Mouse (Mus musculus) layer of hippocampus, postnatal 10 days (tissue): ENCODE data around the gene Poln. TPM values are rescaled to one million over a fixed set of nuclear protein-coding genes. Genes with fewer than 3 reads are reported as not detected.
A peak's percentile ranks its signal among the peaks of the same experiment; 100 is the strongest.

ENCODE experiments used
- DNase-seq, 2 experiments: peaks; one replicate each; pipeline ENCODE4 v3.0.0; 2021; ENCODE audit warnings: low spot score in 2 of 2
- total RNA-seq, 2 experiments: library from RNA; stranded (reverse); gene quantifications; 2 replicates each; pipeline ENCODE4 v1.2.3; 2021

The Poln gene
- total RNA-seq, 2 experiments from 2014 or later: 0.58 to 2.0 TPM

DNA sequence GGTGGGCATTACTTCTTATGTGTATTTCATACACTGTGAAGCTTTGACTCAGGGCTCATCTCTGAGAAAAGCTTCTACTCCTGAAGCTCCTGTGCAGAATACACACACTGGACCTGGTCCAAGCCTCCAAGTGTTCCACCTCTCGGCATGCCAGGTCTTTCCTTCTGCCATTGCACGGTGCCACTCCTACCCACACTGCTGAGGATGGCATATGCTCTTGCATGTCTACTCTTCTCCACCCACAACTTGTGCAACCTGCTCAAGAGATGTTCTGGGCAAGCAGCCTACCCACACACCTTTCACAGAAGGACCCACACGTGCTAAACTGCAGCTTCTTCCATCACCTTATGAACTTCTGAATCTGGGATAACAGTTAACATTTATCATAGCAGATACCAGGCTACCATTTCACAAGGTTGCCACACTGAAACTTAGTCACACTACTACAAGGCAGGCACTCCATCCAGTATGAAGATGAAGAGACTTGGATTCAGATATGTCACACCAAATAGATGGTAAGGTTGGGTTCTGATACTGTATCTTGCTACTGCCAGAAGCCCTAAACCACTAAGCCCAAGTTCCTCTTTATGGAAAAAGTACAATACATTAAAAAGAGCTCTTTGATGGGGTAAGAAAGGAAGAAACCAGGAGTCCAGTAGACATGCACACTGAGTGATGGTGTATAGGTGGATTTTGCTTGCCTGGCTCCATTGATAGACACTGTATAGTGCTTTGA is 50.0 kb downstream of the Poln start:
- no peak for DNase-seq

DNA sequence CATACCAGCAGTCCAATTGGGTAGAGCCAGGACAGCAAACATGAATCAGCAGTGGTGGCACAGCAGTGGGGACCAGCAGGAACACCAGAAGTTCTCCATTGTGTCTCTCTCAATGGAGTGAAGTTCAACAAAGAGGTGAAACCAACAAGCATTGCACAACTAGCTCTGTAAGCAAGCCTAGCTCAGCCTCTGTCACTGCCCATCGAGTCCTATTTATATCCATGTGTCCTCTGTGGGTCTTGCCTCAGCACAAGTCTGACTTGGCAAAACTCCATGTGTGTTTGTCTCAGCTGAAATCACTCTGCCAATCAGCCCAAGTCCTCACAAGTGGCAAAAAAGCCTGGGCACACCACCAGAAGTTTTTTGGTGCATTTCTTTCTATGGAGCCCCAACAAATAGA is 63.6 kb downstream of the Poln start:
- DNase-seq: no peak

DNA sequence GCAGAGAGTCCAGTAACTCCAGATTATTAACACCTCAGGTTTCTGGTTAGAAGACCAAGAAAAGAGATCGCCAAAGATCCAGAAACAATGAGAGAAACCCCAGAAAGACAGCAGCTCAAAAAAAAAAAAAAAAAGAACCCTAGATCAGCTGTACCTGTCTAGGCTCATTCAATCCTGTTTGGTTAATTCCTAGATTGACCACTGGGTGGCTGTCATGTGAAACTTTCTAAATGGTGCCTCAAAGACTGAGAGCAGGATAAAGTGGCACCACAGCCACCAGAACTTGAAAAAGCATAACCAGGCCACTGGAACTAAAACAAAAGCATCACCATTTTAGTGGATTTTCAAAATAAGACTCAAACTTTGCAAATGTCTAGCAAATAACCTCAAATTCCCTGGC is 71.9 kb downstream of the Poln start:
- DNase-seq: peak; percentile 45 to 75

DNA sequence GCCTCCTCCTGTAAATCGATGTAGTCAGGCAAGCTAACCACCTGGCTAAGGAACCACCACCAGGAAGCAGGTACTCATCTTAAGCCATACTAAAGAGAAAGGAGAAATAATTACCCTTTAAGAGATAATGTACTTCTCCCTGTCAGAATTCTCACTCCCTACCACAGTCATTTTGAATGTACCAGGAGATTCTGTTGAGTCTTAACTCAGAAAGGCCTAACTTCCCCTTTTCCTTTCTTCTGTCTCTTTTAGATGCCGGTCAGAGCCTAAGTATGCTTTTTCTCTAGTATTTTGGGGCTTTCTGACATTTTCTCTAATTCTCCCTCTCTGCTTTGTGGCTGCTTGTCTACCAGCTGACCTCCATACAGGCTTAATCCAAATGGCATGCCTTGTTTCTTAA is 76.2 kb downstream of the Poln start:
- DNase-seq: no peak

DNA sequence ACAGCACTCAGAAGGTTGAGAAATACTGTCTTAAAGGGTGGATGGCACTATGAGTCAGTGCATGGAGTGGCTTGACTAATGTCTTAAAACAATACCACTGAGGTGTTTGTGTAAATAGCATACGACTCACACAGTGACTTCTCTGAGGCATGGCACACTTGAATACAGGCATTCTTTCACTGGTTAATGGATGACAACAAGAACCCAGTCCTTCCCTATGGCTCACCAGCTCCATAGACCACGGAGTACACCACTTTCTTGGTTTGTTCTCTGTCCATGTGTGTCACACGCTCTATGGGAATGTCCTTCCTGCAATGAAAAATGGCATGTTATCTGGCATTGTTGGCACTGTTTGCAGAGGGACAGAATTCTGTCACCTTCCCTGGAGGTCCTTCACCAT is 136.7 kb downstream of the Poln start:
- DNase-seq: no peak

DNA sequence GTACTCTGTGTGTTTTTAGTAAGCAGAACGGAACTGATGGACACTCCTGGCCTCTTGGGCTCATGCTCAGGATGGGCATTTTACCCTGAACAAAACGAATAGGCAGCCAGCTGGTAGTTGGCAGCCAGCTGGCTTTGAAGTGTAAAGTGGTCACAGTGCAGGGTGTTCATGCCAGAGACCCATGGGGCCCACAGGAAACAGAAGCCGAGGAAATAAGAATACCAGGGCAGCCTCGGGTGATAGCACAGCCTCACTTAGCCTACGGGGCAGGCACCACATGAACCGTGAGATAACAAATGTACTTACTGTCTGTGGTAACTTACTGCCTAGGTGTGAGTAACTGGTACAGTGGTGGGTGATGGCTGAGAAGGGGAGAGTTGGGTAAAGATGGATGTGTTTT is 138.2 kb downstream of the Poln start:
- DNase-seq: no peak

DNA sequence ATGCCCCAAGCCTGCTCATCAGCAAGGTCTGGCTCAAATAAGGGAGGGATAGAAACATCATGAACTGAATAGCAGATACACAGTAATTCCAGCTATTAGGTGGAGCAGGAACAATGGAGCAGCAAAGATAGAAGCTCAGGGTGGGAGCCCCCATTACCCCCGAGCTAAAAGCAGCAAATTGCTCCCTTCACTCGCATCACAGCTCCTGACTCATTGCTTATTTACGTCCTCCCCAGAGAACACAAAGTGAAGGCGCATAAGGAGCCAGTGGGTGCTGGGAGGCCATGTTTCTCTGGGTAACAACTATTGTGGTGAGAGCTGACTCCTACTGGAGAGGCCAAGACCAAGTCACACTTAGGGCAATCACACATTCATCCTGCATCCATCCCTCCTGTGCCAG is 139.1 kb downstream of the Poln start:
- DNase-seq: no peak

DNA sequence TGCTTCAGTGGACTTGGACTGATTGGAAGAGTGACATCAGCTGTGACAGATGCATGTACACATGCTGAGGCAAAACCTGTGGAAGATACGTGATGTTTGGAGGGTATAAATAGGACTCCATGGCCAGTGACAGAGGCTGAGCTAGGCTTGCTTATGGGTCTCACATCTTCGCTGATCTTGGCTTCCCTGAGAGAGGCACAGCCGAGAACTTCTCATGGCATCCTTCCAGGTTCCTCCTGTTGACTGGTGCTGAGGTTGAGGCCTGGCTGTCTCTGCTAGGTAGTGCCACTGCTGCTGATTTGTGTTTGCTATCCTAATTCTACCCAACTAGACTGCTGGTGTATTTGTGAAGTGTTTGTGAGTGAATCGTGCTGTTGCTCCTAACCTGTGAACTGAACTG is 150.3 kb downstream of the Poln start:
- no peak for DNase-seq

DNA sequence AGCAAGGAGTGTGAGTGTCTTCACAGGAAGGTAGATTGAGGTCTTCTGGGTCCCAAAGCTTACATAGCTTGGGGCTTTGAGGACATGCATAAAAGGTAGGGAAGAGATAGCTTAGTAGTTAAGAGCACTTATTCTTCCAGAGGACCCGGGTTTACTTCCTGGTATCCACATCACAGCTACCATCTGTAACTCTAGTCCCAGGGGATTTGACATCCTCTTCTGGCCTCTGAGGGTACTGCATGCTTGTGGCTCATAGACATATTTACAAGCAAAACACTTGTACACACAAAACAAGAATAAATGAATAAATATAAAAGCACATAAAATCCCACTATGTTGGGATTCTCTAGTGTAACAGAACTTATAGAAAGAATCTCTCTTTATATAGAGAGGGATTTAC is 154.6 kb downstream of the Poln start:
- DNase-seq: no peak

DNA sequence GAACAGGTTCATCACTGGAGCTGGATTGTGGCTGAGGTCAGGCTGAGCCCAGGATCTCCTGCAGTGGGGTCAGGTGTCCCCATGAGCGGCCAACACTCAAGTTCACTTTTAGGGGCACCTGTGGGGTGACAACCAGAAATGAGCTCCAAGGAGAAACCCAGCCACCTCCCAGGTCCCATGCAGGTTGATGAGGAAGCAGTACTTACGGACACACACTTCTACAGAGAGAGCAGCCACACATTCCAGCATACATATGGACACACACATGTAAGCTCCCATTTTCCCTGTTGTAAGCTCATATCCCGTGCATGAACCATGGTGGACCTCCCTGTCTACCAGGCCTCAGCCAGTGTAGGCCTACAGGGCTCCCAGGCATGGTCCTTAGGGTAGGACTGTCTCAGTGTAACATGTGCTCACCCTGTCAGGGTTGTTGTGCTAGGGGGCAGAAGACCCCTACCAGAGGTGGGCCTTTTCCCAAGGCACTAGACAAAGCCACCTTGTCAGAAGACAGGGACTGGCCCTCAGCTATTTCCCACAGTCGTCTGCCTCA is 161.8 kb downstream of the Poln start:
- DNase-seq: no peak

DNA sequence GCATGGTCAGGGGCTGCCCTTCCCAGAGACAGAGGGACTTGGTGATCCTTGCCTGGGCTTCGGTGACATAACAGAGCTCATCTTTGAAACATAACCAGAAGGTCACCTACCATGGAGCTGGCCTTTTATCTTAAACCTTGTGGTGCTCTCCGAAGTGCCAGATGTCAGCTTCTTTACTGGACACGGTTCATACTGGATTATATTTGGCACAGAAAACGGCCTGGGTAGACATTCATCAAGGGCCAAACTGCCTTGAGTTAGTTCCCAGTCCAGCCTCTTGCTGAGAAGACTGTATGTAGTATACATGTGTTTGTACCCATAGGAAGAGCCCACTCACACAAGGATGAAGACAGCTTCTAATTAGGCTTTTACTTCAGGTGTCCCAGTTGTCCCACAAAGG is 162.4 kb downstream of the Poln start:
- DNase-seq: no peak

DNA sequence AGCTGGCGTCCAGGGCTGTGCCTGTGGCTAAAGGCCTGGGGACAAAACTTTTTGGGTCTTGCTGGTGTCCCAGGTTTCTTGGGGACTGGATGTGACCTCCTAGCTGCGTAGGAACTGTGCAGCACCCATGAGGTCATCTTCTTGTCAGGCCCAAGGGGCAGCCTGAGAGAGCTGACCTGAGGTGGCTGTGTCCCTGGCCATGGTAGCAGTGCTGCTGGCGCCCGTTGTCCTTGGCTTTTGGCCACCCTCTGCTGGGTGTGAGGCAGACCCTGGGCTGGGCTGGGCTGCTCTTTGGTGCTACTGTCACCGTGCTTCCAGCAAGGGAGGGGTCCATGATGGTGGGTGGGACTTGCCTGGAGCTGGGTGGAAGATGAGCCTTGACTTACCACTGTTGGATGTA is 164.6 kb downstream of the Poln start:
- no peak for DNase-seq

DNA sequence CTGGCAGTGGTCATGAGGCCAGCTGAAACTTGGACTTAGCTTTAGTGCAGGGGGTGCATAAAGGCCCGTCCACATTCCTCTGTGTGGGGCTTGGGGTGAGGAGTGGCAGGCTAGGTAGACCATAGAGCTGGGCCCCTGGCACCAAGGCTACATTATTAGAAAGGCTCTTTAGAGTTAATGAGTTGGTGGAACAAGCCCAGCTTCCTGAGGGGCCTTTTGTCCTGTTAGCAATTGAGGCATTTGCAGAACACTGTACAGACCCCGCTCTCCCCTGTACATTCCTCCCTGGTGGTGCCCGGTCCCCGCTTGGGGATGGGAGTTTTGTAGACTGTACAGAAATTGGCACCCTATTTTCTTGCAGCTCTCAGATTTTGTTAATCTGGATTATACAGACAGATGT is 166.6 kb downstream of the Poln start:
- no peak for DNase-seq

DNA sequence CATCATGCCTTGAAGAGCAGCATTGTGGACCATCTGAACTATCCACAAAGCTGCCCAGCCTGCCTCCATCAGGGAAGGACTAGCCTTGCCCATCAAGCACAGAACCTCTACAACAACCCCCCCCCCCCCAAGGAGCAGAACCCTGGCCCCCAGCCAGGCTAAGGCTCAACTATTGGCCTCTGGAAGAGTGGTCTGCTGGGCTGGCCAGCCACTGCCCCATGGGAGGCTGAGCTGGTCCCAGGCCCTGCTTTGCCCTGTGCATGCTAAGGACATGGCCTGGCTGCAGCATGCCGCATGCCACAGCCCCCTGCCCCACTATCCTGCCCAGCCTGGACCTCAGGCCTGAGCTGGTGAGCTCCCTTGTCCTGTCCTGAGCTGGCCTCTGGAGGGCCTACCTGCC is 167.8 kb downstream of the Poln start:
- no peak for DNase-seq

DNA sequence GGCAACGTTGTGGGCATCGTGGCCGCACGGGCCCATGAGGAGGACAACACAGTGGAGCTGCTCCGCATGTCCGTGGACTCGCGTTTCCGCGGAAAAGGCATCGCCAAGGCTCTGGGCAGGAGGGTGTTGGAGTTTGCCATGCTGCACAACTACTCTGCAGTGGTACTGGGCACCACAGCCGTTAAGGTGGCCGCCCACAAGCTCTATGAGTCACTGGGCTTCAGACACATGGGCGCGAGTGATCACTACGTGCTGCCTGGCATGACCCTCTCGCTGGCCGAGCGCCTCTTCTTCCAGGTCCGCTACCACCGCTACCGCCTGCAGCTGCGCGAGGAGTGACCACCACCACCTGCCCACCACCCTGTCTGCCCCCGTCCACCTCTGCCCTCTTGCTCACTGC is 168.4 kb downstream of the Poln start:
- peak in 1 of 2 experiments; percentile 3 for DNase-seq

DNA sequence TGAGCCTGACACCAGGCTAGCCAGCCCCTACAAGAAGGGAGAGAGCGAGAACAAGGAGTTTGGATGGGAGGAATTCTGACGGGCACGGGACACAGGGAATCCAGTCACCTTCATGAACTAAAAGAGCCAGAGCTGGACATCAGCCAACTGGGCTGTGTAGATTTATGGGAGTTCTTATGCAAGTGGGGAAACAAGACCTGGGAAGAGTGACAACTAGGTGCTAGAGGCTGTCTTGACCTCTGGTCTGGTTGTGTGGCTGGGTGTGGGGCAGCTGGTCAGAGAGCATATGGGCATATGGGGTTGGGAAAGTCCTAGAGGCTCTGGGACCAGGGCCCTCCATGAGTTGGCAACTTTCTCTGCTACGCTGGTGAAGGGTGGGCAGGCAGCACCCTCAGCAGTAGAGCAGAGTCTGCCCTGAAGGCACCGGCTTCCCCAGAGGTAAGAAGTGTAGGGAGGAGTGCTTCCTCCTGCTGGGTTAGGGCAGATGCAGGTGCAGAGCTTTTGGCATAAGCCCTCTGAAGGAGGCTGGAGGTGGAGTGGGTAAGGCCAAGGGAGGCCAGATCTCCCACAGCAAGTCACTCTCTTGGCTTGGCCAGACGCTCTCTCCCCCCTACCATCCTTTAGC is 169.7 kb downstream of the Poln start:
- no peak for DNase-seq

DNA sequence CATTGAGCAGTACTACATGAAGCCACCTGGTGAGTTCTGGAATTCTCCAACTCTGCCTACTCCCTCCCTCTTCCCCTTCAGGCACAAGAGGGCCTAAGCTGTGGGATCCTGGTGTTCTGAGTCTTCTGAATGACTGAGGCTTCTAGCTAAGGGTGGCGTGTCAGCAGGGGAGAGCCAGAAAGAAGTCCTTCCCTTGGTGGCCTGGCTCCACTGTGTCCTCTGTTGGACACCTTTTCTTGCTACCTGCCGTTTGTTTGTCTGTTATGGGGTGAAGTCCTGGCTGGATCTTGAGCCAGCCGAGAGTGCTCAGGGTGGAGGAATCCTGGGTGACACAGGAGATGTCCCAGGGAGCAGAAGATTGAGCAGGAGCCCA is 170.8 kb downstream of the Poln start:
- no peak for DNase-seq

DNA sequence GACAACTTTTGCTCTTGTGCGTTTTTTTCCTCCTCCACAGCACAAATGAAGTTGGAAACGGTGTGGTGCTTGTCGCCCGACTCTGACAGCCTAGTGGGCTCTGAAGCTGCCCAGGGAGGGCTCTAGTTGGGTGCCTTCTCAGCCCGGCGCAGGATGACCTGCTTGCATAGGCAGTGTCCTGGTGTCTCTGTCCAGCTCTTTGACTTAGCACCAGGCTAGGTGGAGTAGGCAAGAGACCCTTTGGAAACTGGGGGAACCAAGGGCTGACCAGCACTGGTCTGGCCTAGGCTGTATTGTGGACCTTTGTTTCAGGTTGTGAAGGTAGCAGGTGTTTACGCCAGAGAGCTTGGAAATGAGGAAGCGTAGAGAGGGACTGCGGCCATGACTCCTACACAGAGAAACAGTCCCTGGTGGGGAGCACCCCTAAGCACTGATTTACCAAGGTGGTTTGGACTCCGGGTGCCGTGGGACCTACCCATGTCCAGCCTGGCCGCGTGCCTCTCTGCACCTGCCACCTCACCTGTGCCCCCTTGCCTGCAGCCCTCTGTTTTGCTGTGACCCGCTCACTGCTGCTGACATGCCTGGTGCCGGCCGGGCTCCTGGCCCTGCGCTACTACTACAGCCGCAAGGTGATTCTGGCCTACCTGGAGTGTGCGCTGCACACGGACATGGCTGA is 171.3 kb downstream of the Poln start:
- DNase-seq: no peak

DNA sequence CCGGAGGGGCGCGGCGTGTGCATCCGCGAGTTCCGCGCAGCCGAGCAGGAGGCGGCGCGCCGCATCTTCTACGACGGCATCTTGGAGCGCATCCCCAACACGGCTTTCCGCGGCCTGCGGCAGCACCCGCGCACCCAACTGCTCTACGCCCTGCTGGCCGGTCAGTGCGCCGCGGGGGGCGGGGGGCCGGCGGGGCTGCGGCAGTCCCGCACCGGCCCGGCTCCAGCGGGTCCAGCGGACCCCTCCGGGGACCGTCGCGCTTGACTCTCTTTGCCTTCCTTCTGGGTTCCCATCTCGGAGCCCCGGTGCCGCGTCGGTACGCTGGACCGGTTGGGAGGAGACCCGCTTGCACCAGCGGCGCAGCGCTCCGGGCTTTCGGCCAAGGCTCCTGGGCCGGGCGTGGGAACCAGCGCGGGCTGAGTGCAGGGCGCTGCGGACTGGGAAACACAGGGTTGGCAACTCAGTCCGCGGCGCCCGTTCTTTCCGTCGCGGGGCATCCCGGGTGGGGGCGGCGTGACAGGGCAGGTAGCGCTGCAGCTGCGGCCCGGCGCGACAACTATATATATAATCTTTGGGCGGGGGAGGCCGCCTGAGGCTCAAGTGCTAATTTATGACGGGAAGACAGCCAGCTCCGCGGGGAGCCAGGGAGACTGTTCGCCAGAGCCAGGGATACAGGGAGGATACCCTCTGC is 172.1 kb downstream of the Poln start:
- DNase-seq: peak; percentile 74 to 84

DNA sequence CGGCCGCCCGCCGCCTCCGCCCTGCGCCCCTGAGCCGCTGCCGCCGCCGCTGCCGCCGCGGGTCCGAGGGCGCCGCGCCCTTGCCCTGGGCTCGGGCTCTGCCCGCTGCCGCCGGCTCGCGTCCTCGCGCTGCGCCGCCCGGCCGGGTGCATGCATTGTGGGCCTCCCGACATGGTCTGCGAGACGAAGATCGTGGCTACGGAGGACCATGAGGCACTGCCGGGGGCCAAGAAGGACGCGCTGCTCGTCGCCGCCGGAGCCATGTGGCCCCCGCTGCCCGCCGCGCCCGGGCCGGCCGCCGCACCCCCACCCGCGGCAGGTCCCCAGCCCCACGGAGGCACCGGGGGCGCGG is 172.6 kb downstream of the Poln start:
- DNase-seq: no peak

DNA sequence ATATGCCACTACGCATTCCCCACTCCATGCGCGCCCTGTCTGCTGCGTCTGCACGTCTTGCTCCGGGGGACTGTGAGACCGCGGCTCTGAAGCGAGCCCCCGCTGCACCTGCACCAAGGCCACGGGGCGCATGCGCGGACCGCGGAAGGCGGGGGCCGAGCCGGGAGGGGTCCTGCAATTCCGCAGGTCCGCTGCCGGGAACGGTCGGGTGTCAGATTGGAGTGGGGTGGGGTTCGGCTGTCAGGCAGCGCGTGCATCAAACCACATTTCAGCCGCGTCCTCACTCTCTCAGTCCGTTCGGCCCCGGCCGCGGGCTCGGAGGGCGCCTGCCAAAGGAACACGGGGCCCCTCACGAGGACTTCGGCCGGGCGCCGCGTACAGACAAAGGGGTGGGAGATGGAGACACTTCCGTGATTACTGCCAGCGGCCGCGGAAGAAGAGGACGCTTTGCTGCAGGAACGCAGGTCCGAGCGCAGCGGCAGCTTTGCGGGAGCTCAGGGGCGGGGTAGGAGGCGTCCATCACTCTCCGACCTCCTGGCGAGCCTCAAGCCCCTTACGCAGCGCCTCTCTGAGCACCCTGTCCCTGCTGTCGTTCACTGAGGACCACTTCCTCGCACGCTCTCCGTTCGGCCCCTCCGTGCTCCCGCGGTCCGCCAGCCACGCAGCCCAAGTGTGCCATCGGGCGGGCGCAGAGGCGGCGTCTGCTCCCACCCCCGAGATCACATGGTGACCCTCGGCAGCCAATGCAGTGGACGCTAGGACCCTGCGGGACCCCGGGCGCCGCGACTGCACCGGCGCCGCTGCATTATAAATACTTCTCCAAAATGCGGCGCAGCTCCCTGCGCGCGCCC is 173.2 kb downstream of the Poln start, which contains the start of gene Nat8l:
Nat8l (plus strand) TSS at position 142 of the 851 bp plus-strand sequence.
- peak; percentile 83 to 92 for DNase-seq
